Mouse (Mus musculus): Measurements from ENCODE around the gene Epor. TPM values are rescaled to one million over a fixed set of nuclear protein-coding genes. Genes with fewer than 3 reads are reported as not detected.

The Epor gene
- polyA plus RNA-seq, 1 experiment from 2014 or later, result 1.0 TPM

DNA sequence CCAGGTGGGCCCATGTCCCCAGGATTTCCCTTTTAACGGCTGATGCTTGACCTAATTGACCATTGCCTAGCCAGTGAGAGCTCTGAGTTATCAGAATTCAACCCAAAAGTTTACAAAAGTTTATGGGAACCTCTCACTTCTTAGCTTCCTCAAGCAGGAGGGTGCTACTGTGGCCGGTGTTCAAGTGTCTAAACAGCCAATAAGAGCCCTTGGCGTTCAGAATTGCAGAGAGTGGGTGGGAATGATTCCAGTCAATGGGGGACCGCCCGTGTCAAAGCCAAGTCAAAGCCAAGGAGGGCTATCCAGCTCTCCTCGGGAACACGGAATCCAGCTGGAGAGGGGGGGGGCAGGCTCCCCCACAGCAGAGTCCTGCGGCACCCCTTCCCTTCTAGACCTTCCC lies 15.2 kb downstream of the Epor start:
- no peak overlapping the region for H3K27ac ChIP-seq (replicated peaks)
- H3K27me3 ChIP-seq (replicated peaks), result 0 out of 2 replicates have a peak, but pooled peaks cover 5% of the 10 kb centered on the region
- peaks cover 36% of the 10 kb centered on the region for H3K36me3 ChIP-seq
- peaks cover 3% of the 10 kb centered on the region; the same call in 1 of the 2 replicates for H3K4me1 ChIP-seq
- no peak for ATAC-seq (ENCODE audit: low FRiP score)
- no peak overlapping the region for H3K4me2 ChIP-seq
- 58% methylated on average over 8 of the region's 8 CpGs for WGBS
- H3K9ac ChIP-seq (replicated peaks), result no peak overlapping the region
- H3K9me3 ChIP-seq (replicated peaks), result no peaks in the 10 kb centered on the region
- H3K4me3 ChIP-seq (replicated peaks), result no peak overlapping the region

GRCm38 (mm10) chr9:21947540-21948130 lies 15.7 kb downstream of the Epor start:
- Histone ChIP-seq H3K9ac (replicated peaks) (no peak overlapping the region), H3K4me3 (replicated peaks) (no peak overlapping the region), H3K4me1 (peaks cover 3% of the 10 kb centered on the region; the same call in 1 of the 2 replicates), H3K36me3 (peaks cover 36% of the 10 kb centered on the region), H3K27ac (replicated peaks) (no peak overlapping the region), H3K9me3 (replicated peaks) (no peaks in the 10 kb centered on the region), H3K27me3 (replicated peaks) (0 out of 2 replicates have a peak, but pooled peaks cover 5% of the 10 kb centered on the region), H3K4me2 (no peak overlapping the region)
- ATAC-seq (ENCODE audit: low FRiP score), result no peak
- 12% methylated on average over 26 of the region's 28 CpGs for WGBS

DNA sequence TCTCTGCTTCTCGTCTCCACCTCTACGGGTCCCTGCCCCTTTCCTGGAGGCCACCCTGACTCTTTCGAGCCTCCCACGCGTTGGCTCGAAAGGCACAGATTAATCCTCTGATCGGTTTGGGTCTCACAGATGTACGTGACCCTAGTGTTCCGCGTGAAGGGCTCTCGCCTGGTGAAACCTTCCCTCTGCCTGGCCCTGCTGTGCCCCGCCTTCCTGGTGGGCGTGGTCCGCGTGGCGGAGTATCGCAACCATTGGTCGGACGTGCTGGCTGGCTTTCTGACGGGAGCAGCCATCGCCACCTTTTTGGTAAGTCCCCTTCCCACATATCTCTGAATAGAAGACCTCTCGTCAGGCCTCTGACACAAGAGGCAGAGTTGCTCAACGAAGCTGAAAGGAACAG lies 19.0 kb downstream of the Epor start:
- Histone ChIP-seq H3K4me1 (peaks cover 5% of the 10 kb centered on the region), H3K4me2 (no peak overlapping the region), H3K9ac (replicated peaks) (no peak overlapping the region), H3K27ac (replicated peaks) (no peak overlapping the region), H3K9me3 (replicated peaks) (no peaks in the 10 kb centered on the region), H3K27me3 (replicated peaks) (0 out of 2 replicates have a peak, but pooled peaks cover 5% of the 10 kb centered on the region), H3K4me3 (replicated peaks) (no peak overlapping the region), H3K36me3 (peaks cover 61% of the 10 kb centered on the region)
- 22% methylated on average over 23 of the region's 23 CpGs for WGBS
- ATAC-seq (ENCODE audit: low FRiP score), result no peak

DNA sequence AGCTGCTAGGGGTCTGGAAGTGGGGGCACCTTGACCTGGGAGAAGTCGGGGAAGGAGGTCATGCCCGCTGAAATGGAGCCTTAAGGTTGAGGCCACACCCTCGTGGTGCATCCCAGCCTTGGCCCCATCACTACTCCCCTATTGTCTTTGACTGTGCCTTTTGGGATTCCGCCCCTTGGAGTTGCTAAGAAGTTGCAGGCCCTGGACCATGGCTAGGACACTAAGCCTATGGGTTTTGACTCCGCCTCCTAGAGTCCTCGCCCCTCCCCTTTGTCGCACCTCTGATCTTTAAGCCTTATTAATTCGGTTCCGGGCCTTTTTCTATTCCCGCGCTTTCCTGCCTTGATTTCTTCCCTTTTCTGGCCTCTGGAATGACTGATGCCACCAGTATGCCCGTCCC lies 19.7 kb downstream of the Epor start:
- WGBS, result 50% methylated on average over 12 of the region's 12 CpGs
- Histone ChIP-seq H3K4me3 (replicated peaks) (no peak overlapping the region), H3K36me3 (peaks cover 64% of the 10 kb centered on the region), H3K4me2 (no peak overlapping the region), H3K9me3 (replicated peaks) (no peaks in the 10 kb centered on the region), H3K9ac (replicated peaks) (no peak overlapping the region), H3K27me3 (replicated peaks) (0 out of 2 replicates have a peak, but pooled peaks cover 5% of the 10 kb centered on the region), H3K27ac (replicated peaks) (no peak overlapping the region), H3K4me1 (peaks cover 12% of the 10 kb centered on the region)
- ATAC-seq (ENCODE audit: low FRiP score), result no peak

- H3K4me3 ChIP-seq (replicated peaks), result no peak overlapping the region
- peaks cover 60% of the 10 kb centered on the region for H3K36me3 ChIP-seq
- no peak for ATAC-seq (ENCODE audit: low FRiP score)
- peaks cover 18% of the 10 kb centered on the region for H3K4me1 ChIP-seq
- H3K27ac ChIP-seq (replicated peaks), result no peak overlapping the region
- 79% methylated on average over 12 of the region's 12 CpGs for WGBS
- H3K4me2 ChIP-seq, result no peak overlapping the region
- no peaks in the 10 kb centered on the region for H3K9me3 ChIP-seq (replicated peaks)
- no peak overlapping the region for H3K9ac ChIP-seq (replicated peaks)
- 0 out of 2 replicates have a peak, but pooled peaks cover 5% of the 10 kb centered on the region for H3K27me3 ChIP-seq (replicated peaks)
These were observed 20.3 kb downstream of the Epor start for GRCm38 (mm10) chr9:21943046-21943445.

GRCm38 (mm10) chr9:21938234-21938855 lies 25.0 kb downstream of the Epor start:
- H3K27ac ChIP-seq (replicated peaks), result no peak overlapping the region
- no peaks in the 10 kb centered on the region for H3K27me3 ChIP-seq (replicated peaks)
- peak overlapping the region; percentile 65 for H3K4me2 ChIP-seq
- H3K4me3 ChIP-seq (replicated peaks), result peak overlapping the region; percentile 74
- ATAC-seq (ENCODE audit: low FRiP score), result no peak
- H3K4me1 ChIP-seq, result peaks cover 32% of the 10 kb centered on the region
- peaks cover 28% of the 10 kb centered on the region for H3K36me3 ChIP-seq
- H3K9me3 ChIP-seq (replicated peaks), result no peaks in the 10 kb centered on the region
- peak overlapping the region; percentile 88 for H3K9ac ChIP-seq (replicated peaks)
- WGBS, result 82% methylated on average over 4 of the region's 4 CpGs

- WGBS, result 64% methylated on average over 4 of the region's 4 CpGs
These were observed 25.6 kb downstream of the Epor start for GRCm38 (mm10) chr9:21937711-21938175.

GRCm38 (mm10) chr9:21936692-21937570 lies 26.4 kb downstream of the Epor start, which contains the start of gene Plppr2:
Gene Plppr2 (plus strand): TSS chr9:21937033.
- WGBS, result under 1% methylated on average over 42 of the region's 43 CpGs
- no peaks in the 10 kb centered on the region for H3K9me3 ChIP-seq (replicated peaks)
- H3K27me3 ChIP-seq (replicated peaks), result no peaks in the 10 kb centered on the region
- peak within 1 kb of the TSS; percentile 65 for H3K4me2 ChIP-seq
- peaks cover 21% of the 10 kb centered on the region for H3K36me3 ChIP-seq
- H3K4me3 ChIP-seq (replicated peaks), result peak within 1 kb of the TSS; percentile 74
- peak within 1 kb of the TSS; percentile 88 for H3K9ac ChIP-seq (replicated peaks)
- H3K4me1 ChIP-seq, result peaks cover 32% of the 10 kb centered on the region
- H3K27ac ChIP-seq (replicated peaks), result peak within 1 kb of the TSS; percentile 88
- peak; percentile 96 for ATAC-seq (ENCODE audit: low FRiP score)

More at GRCm38 (mm10) chr9:21937711-21938175, 25.6 kb downstream of the Epor start:
- Histone ChIP-seq H3K4me2 (peak overlapping the region; percentile 65), H3K9me3 (replicated peaks) (no peaks in the 10 kb centered on the region), H3K4me3 (replicated peaks) (peak overlapping the region; percentile 74), H3K4me1 (peaks cover 32% of the 10 kb centered on the region), H3K9ac (replicated peaks) (peak overlapping the region; percentile 88), H3K27ac (replicated peaks) (peak overlapping the region; percentile 88; the same call in 1 of the 2 replicates), H3K27me3 (replicated peaks) (no peaks in the 10 kb centered on the region), H3K36me3 (peaks cover 28% of the 10 kb centered on the region)
- ATAC-seq (ENCODE audit: low FRiP score), result peak; percentile 18; the same call in 1 of the 2 replicates

- Histone ChIP-seq H3K4me1 (peaks cover 32% of the 10 kb centered on the region), H3K9ac (replicated peaks) (no peak overlapping the region), H3K36me3 (peaks cover 11% of the 10 kb centered on the region; the same call in 1 of the 2 replicates), H3K4me2 (peak overlapping the region; percentile 65), H3K27me3 (replicated peaks) (no peaks in the 10 kb centered on the region), H3K4me3 (replicated peaks) (peak overlapping the region; percentile 74; the same call in 1 of the 2 replicates), H3K27ac (replicated peaks) (peak overlapping the region; percentile 88; the same call in 1 of the 2 replicates), H3K9me3 (replicated peaks) (no peaks in the 10 kb centered on the region)
- WGBS, result 82% methylated on average over 7 of the region's 7 CpGs
- ATAC-seq (ENCODE audit: low FRiP score), result no peak
These were observed 27.7 kb downstream of the Epor start for GRCm38 (mm10) chr9:21935466-21936131.

DNA sequence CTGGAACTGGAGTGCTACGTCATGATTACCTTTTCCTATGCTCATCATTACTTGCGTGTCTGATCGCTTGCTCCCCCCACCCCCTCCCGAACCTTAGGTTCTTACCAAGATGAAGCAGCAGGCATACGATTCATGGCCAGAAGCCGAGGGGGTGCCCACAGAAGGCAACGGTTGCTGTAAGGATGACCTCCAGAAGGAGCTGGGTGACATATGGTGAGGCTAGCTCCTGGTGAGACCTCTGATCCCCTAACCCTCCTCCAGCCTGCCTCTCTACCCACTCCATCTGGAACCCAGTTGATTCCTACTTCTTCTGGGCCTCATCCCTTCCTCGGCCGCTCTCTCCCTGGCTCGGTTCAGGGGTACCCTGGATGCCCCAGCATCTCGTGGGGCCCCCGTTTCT lies 29.3 kb downstream of the Epor start:
- 90% methylated on average over 12 of the region's 12 CpGs for WGBS
- Histone ChIP-seq H3K4me1 (peaks cover 27% of the 10 kb centered on the region), H3K9ac (replicated peaks) (no peak overlapping the region), H3K4me2 (no peak overlapping the region), H3K36me3 (0 out of 2 replicates have a peak, but pooled peaks cover 3% of the 10 kb centered on the region), H3K9me3 (replicated peaks) (no peaks in the 10 kb centered on the region), H3K27ac (replicated peaks) (no peak overlapping the region), H3K27me3 (replicated peaks) (no peaks in the 10 kb centered on the region), H3K4me3 (replicated peaks) (no peak overlapping the region)
- ATAC-seq (ENCODE audit: low FRiP score), result no peak
